Mouse (Mus musculus) heart, embryonic 12.5 days (tissue): ENCODE data around the gene Setd3. TPM values are rescaled to one million over a fixed set of nuclear protein-coding genes. Genes with fewer than 3 reads are reported as not detected.

Source experiments
- ATAC-seq: fragments of 200-750 bp; cut with Nextera tagmentation; 2 replicates; pipeline ENCODE4 v1.8.0; 2017; ENCODE audit warnings: moderate TSS enrichment, moderate library complexity; ENCODE audit not compliant: insufficient number of reproducible peaks, low FRiP score
- H3K27ac ChIP-seq: fragments of 300-500 bp; sonication (generic); 2 replicates; pipeline ENCODE4 v1.5.1; 2016; ENCODE audit warnings: mild to moderate bottlenecking, moderate library complexity; ENCODE audit not compliant: poor library complexity, severe bottlenecking
- H3K27me3 ChIP-seq: fragments of 300-500 bp; sonication (generic); replicated peaks from 2 replicates; pipeline ENCODE4 v1.6.1; 2016; ENCODE audit warnings: mild to moderate bottlenecking, moderate library complexity
- H3K36me3 ChIP-seq: fragments of 300-500 bp; sonication (generic); 2 replicates; pipeline ENCODE4 v1.6.1; 2016; ENCODE audit warnings: mild to moderate bottlenecking, moderate library complexity
- H3K4me1 ChIP-seq: fragments of 300-500 bp; sonication (generic); replicated peaks from 2 replicates; pipeline ENCODE4 v1.6.1; 2016; ENCODE audit warnings: mild to moderate bottlenecking
- H3K4me2 ChIP-seq: fragments of 300-500 bp; sonication (generic); 2 replicates; pipeline ENCODE4 v1.6.1; 2016; ENCODE audit warnings: mild to moderate bottlenecking, moderate library complexity
- H3K4me3 ChIP-seq: fragments of 300-500 bp; sonication (generic); 2 replicates; pipeline ENCODE4 v1.5.1; 2016; ENCODE audit warnings: mild to moderate bottlenecking
- H3K9ac ChIP-seq: fragments of 300-500 bp; sonication (generic); 2 replicates; pipeline ENCODE4 v1.6.1; 2016; ENCODE audit warnings: mild to moderate bottlenecking, moderate library complexity
- H3K9me3 ChIP-seq: fragments of 300-500 bp; sonication (generic); replicated peaks from 2 replicates; pipeline ENCODE4 v1.6.1; 2016; ENCODE audit warnings: mild to moderate bottlenecking, moderate library complexity
- WGBS: fragments of 180-500 bp; shearing (Covaris S2); methylation state at CpG from one replicate; pipeline ENCODE4 v1.1.7; 2016; 5-methylcytosine and 5-hydroxymethylcytosine counted together
- polyA plus RNA-seq: library from polyadenylated mRNA; unstranded; fragments of >200 nt; fragmentation: Nextera tagmentation; extraction: Ambion mirVana; gene quantifications from 2 replicates; pipeline ENCODE4 v1.2.1, GENCODE M21; 2016

The Setd3 gene
- polyA plus RNA-seq, 1 experiment from 2014 or later: 83.1 TPM

DNA sequence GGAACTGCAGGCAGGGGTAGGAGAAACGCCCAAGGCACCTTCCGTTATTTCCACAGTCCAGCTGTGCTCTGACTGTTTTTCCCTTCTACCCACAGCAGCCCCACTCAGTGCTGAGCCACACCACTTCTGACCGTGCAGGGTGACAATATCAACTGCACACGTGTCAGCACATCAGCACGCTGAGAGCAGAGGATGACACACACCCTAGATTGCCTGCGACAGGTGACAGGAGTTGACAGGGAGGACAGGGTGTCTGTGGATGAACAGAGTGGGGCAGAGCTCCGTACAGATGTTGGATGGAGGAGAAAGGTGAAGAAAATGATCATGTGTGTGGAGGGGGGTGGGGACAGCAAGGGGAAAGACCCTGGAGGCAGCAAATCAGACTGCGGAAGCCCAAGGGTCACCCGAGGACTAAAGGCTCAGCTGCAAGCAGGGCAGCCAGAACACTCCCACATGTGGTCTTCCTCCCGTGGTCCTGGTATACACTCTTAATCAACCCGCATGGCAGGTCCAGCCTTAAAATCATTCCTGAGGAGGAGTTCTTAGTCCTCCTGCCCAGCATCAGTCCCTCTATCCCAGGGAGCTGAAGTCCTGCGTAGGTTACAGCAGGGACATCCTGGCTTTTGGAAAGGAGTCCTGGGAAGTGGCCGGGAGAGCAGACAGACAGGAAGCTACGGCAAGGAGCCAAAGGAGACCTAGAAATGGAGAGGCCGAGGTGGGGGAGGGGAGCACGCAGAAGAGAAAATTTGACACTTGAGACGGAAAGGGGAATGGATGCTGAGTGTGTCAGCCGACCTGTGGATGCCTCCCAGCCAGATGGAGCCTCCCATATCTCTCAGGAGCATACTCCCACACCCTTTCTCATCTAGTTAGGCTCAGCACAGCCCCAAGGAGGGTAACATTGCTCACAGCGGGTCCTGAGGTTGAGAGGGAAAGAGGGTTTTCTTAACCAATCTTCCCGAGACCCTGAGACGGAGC, 108.1 kb downstream of the Setd3 start:
- H3K4me2 ChIP-seq: no peak overlapping the region
- H3K36me3 ChIP-seq: no peaks in the 10 kb centered on the region
- ATAC-seq: no peak
- no peak overlapping the region for H3K9ac ChIP-seq
- 42% methylated on average over 21 of the region's 21 CpGs for WGBS
- peaks cover 6% of the 10 kb centered on the region; the same call in 1 of the 2 replicates for H3K27me3 ChIP-seq
- peaks cover 11% of the 10 kb centered on the region for H3K4me1 ChIP-seq
- no peaks in the 10 kb centered on the region for H3K9me3 ChIP-seq
- no peak overlapping the region for H3K4me3 ChIP-seq
- no peak overlapping the region for H3K27ac ChIP-seq

DNA sequence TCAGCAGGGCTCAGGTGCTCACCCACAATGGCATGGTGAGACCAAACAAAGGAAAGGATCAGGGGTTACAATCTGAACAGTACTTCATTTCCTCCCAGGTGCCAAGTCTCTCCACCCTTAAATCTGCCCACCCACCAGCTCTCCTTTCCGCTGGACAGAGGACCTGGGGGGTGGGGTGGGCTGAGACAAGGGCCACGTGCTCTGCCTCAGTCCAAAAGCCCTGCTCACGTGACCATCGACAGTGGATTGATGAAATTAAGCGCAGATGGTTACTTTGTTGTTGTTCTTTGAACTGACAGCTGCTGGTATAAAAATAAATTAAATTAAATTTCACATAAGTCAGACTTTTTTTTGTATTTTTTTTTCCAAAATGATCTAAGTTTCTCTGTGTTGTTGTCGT, 109.6 kb downstream of the Setd3 start:
- H3K36me3 ChIP-seq: no peaks in the 10 kb centered on the region
- peaks cover 11% of the 10 kb centered on the region for H3K4me1 ChIP-seq
- H3K27ac ChIP-seq: no peak overlapping the region
- H3K27me3 ChIP-seq: peaks cover 6% of the 10 kb centered on the region; the same call in 1 of the 2 replicates
- WGBS: 72% methylated on average over 6 of the region's 6 CpGs
- H3K9me3 ChIP-seq: no peaks in the 10 kb centered on the region
- no peak overlapping the region for H3K9ac ChIP-seq
- ATAC-seq: no peak
- no peak overlapping the region for H3K4me3 ChIP-seq
- no peak overlapping the region for H3K4me2 ChIP-seq

DNA sequence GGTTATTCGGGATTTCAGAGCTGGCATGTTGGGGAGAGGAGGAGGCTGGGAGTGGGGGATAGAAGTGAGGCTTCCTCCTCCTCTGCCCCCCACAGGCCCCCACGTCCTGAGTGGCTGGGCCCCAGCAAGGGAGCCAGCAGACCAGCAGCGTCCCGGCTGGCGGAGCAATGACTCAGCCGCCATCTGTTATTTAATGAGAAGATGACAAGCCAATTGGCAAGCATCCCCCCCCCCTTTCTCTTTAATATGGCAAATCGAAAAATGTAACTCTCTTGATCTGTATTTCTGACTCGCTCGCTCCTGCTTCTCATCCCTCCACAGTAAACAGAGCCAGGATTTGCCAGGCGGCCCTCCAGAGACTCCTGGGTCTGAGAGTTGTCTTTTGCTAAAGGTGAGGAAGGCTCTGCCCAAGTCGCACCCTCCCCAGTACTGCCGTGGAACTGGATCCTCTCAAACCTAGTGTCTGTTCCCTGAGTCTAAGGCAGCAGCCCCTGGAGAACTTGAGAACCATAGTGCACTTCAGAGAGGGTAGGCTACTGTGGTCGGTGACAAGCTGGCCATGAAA, 111.2 kb downstream of the Setd3 start:
- no peak for ATAC-seq
- Histone ChIP-seq H3K27ac (no peak overlapping the region), H3K4me1 (peaks cover 11% of the 10 kb centered on the region), H3K9ac (no peak overlapping the region), H3K9me3 (no peaks in the 10 kb centered on the region), H3K36me3 (no peaks in the 10 kb centered on the region), H3K4me3 (no peak overlapping the region), H3K27me3 (peaks cover 6% of the 10 kb centered on the region; the same call in 1 of the 2 replicates), H3K4me2 (no peak overlapping the region)
- 75% methylated on average over 13 of the region's 13 CpGs for WGBS

DNA sequence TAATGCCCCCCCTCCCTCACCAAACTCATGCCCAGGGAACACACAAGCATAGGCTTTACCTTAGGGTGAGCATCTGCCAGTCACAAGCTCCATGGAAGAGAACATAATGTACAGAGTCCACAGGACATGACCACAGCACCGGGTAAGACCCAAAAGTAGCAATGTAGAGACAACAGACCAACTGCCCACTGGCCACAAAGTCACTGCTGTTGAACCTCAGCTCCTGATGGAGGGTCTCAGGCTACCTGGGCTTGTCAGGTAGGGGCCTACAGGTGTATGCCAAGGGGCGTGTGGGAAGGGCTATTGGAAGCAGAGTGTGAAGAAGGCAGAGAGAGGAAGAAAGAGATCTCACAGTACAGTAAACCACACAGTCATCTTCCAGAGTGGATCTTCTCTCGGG, 111.9 kb downstream of the Setd3 start:
- Histone ChIP-seq H3K9me3 (no peaks in the 10 kb centered on the region), H3K4me3 (no peak overlapping the region), H3K27ac (no peak overlapping the region), H3K9ac (no peak overlapping the region), H3K4me2 (no peak overlapping the region), H3K27me3 (peaks cover 6% of the 10 kb centered on the region; the same call in 1 of the 2 replicates), H3K36me3 (no peaks in the 10 kb centered on the region), H3K4me1 (peaks cover 11% of the 10 kb centered on the region)
- no peak for ATAC-seq
- WGBS: 83% methylated on average over 3 of the region's 3 CpGs

DNA sequence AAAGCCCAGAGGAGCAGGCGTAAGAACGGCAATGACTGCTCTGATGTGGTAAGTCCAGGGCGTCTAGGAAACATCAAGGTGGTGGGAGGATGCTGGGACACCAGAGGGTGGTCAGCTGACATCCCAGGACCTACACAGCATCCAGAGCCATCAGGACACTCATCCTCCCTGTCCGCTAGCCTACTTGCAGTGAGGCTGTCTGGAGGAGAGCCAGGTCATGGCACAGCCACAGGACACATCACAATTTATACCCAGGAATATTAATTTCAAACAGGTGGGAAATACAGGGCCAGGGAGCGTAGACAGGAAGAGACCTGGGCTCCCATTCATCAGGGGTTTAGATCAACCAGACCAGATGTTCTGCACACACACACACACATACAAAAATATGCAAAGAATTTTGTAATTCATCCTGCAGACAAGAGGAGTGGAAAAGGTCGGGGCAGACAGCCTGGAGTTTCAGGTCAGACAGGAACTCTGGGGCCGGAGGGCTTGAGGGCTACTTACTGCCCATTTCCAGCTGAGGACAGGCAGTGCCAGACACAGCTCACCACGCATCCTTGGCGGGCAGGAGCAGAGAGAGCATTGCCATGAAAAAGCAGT, 114.6 kb downstream of the Setd3 start:
- Histone ChIP-seq H3K9me3 (no peaks in the 10 kb centered on the region; the same call in 1 of the 2 replicates), H3K27me3 (peaks cover 6% of the 10 kb centered on the region; the same call in 1 of the 2 replicates), H3K36me3 (no peaks in the 10 kb centered on the region), H3K9ac (no peak overlapping the region), H3K4me2 (no peak overlapping the region), H3K4me3 (no peak overlapping the region), H3K27ac (no peak overlapping the region), H3K4me1 (no peaks in the 10 kb centered on the region)
- 53% methylated on average over 9 of the region's 9 CpGs for WGBS
- no peak for ATAC-seq

DNA sequence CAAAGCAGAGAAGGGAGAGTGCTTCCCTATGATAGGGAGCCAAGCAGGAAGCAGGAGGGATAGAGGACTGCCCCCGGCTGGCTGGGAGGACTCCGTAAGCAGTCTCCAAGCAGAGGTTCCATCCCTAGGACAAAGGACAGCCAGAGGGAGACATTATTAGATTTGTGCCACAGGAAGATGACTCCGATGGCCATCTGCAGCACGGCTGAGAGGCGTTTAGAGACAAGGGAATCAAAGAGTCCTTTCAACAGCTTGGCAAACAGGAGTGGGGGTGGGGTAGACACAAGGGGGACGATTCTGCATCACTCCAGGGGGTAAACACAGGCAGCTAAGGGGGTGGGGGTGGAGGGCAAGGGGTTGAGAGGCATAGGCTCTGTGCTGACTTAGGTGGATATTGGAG, 115.1 kb downstream of the Setd3 start:
- 27% methylated on average over 6 of the region's 6 CpGs for WGBS

DNA sequence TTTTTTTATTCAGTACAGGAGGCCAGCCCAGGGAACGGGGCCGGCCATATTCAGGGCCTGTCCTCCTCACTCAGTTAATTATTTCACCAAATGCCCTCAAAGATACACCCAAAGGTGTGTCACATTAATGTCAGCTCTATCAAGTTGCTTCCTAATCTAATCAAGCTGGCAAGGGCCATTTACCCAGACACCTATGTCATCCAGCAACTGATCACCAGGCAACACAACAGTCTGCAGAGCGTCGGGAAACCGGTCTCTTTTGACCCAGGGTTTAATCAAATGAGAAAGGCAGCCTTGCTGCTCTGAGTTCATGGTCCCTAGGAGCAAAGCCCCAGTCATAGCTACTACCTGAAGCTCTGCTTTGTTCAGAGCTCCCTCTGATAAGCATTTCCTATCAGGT, 117.0 kb downstream of the Setd3 start:
- Histone ChIP-seq H3K4me3 (no peak overlapping the region), H3K4me2 (no peak overlapping the region), H3K27me3 (no peaks in the 10 kb centered on the region; the same call in 1 of the 2 replicates), H3K4me1 (no peaks in the 10 kb centered on the region), H3K9ac (no peak overlapping the region), H3K9me3 (no peaks in the 10 kb centered on the region; the same call in 1 of the 2 replicates), H3K36me3 (no peaks in the 10 kb centered on the region), H3K27ac (no peak overlapping the region)
- no peak for ATAC-seq
- 56% methylated on average over 5 of the region's 5 CpGs for WGBS

More for the DNA sequence above, 115.1 kb downstream of the Setd3 start:
- H3K4me3 ChIP-seq: no peak overlapping the region
- H3K4me1 ChIP-seq: no peaks in the 10 kb centered on the region
- H3K27me3 ChIP-seq: peaks cover 6% of the 10 kb centered on the region; the same call in 1 of the 2 replicates
- H3K36me3 ChIP-seq: no peaks in the 10 kb centered on the region
- H3K9me3 ChIP-seq: no peaks in the 10 kb centered on the region; the same call in 1 of the 2 replicates
- no peak overlapping the region for H3K4me2 ChIP-seq
- no peak overlapping the region for H3K27ac ChIP-seq
- no peak overlapping the region for H3K9ac ChIP-seq
- no peak for ATAC-seq

DNA sequence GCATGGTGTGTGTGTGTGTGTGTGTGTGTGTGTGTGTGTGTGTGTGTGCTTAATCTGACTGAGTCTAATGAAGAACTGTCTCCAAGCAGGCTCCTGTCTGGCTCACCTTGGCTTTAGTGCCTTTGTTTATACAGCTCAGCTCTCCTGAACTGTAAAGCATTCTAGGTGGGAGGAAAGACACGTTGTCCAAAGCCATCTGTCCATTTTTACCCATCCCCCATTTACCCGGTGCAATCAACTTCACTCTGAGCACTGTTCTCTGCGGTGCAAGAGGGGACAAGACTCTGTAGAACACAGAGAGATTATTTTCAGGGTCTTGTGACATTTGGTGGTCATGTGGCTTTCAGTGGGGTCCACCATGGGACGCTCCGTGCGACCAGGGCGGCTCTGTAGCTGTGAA, 117.5 kb downstream of the Setd3 start:
- H3K4me3 ChIP-seq: no peak overlapping the region
- no peaks in the 10 kb centered on the region; the same call in 1 of the 2 replicates for H3K9me3 ChIP-seq
- no peak overlapping the region for H3K4me2 ChIP-seq
- H3K27ac ChIP-seq: no peak overlapping the region
- H3K9ac ChIP-seq: no peak overlapping the region
- ATAC-seq: no peak
- WGBS: 78% methylated on average over 7 of the region's 7 CpGs
- H3K27me3 ChIP-seq: no peaks in the 10 kb centered on the region
- H3K4me1 ChIP-seq: no peaks in the 10 kb centered on the region
- no peaks in the 10 kb centered on the region for H3K36me3 ChIP-seq

Other genes starting within 250 kb of the Setd3 start
- 4.9 and 5.0 TPM in 2 replicates for gene Bcl11b, start 175.7 kb downstream of the Setd3 start, polyA plus RNA-seq
- gene Ccnk, start 265 bp upstream of the Setd3 start, polyA plus RNA-seq: 2.0 and 2.7 TPM in 2 replicates
- gene Ccdc85c, start 96.1 kb upstream of the Setd3 start, polyA plus RNA-seq: 5.9 and 6.0 TPM in 2 replicates
- gene Hhipl1, start 127.0 kb upstream of the Setd3 start, polyA plus RNA-seq: 0.82 and 1.2 TPM in 2 replicates
- gene Cyp46a1, start 155.1 kb upstream of the Setd3 start, polyA plus RNA-seq: 7.9 and 8.0 TPM in 2 replicates
- gene Eml1, start 191.6 kb upstream of the Setd3 start, polyA plus RNA-seq: 49.5 and 54.6 TPM in 2 replicates